Mouse (Mus musculus): ENCODE results near the gene Orc3. TPM values are rescaled to one million over a fixed set of nuclear protein-coding genes. Genes with fewer than 3 reads are reported as not detected.

Gene Orc3
- polyA plus RNA-seq (2012; ENCODE audit: insufficient read depth, insufficient read length, missing spikeins) = 45.3 and 46.0 TPM in 2 replicates

- peak within 1 kb of the TSS; percentile 99 for H3K4me3 ChIP-seq (ENCODE audit: insufficient read depth, low read depth, low read length)
- H3K4me1 ChIP-seq (ENCODE audit: control insufficient read depth, insufficient read depth, insufficient read length, low read length) = peaks cover 8% of the 10 kb centered on the region; the same call in 1 of the 2 replicates
- H3K27ac ChIP-seq (replicated peaks; ENCODE audit: low read depth, low read length) = peak within 1 kb of the TSS; percentile 87
Measured at GRCm38 (mm10) chr4:34614630-34615094, at the start of gene Orc3, which contains the start of gene Rars2. Orc3 (minus strand) TSS chr4:34614944. Rars2 (plus strand) TSS chr4:34614957.

- H3K4me3 ChIP-seq (ENCODE audit: insufficient read depth, low read depth, low read length) = no peak overlapping the region
- no peaks in the 10 kb centered on the region for H3K4me1 ChIP-seq (ENCODE audit: control insufficient read depth, insufficient read depth, insufficient read length, low read length)
- no peak overlapping the region for H3K27ac ChIP-seq (replicated peaks; ENCODE audit: low read depth, low read length)
Measured at GRCm38 (mm10) chr4:34661927-34662326, 47.2 kb upstream of the Orc3 start.

- Histone ChIP-seq H3K4me3 (ENCODE audit: insufficient read depth, low read depth, low read length) (no peak overlapping the region), H3K27ac (replicated peaks; ENCODE audit: low read depth, low read length) (no peak overlapping the region), H3K4me1 (ENCODE audit: control insufficient read depth, insufficient read depth, insufficient read length, low read length) (no peaks in the 10 kb centered on the region)
Measured at GRCm38 (mm10) chr4:34661514-34661913, 46.8 kb upstream of the Orc3 start.

- no peak overlapping the region for H3K4me3 ChIP-seq (ENCODE audit: insufficient read depth, low read depth, low read length)
- H3K4me1 ChIP-seq (ENCODE audit: control insufficient read depth, insufficient read depth, insufficient read length, low read length) = no peaks in the 10 kb centered on the region
- H3K27ac ChIP-seq (replicated peaks; ENCODE audit: low read depth, low read length) = no peak overlapping the region
Measured at GRCm38 (mm10) chr4:34659012-34659411, 44.3 kb upstream of the Orc3 start.

- H3K4me3 ChIP-seq (ENCODE audit: insufficient read depth, low read depth, low read length) = no peak overlapping the region
- H3K27ac ChIP-seq (replicated peaks; ENCODE audit: low read depth, low read length) = no peak overlapping the region
- H3K4me1 ChIP-seq (ENCODE audit: control insufficient read depth, insufficient read depth, insufficient read length, low read length) = no peaks in the 10 kb centered on the region
Measured at GRCm38 (mm10) chr4:34656101-34656500, 41.4 kb upstream of the Orc3 start.

GRCm38 (mm10) chr4:34653179-34653578, 38.4 kb upstream of the Orc3 start:
- H3K4me3 ChIP-seq (ENCODE audit: insufficient read depth, low read depth, low read length) = no peak overlapping the region
- H3K27ac ChIP-seq (replicated peaks; ENCODE audit: low read depth, low read length) = no peak overlapping the region
- H3K4me1 ChIP-seq (ENCODE audit: control insufficient read depth, insufficient read depth, insufficient read length, low read length) = no peaks in the 10 kb centered on the region

- no peak overlapping the region for H3K4me3 ChIP-seq (ENCODE audit: insufficient read depth, low read depth, low read length)
- H3K27ac ChIP-seq (replicated peaks; ENCODE audit: low read depth, low read length) = no peak overlapping the region
- H3K4me1 ChIP-seq (ENCODE audit: control insufficient read depth, insufficient read depth, insufficient read length, low read length) = no peaks in the 10 kb centered on the region
Measured at GRCm38 (mm10) chr4:34644779-34645178, 30.0 kb upstream of the Orc3 start.

GRCm38 (mm10) chr4:34640731-34641130, 26.0 kb upstream of the Orc3 start:
- Histone ChIP-seq H3K4me3 (ENCODE audit: insufficient read depth, low read depth, low read length) (no peak overlapping the region), H3K27ac (replicated peaks; ENCODE audit: low read depth, low read length) (no peak overlapping the region)

GRCm38 (mm10) chr4:34639745-34640364, 25.1 kb upstream of the Orc3 start:
- H3K4me3 ChIP-seq (ENCODE audit: insufficient read depth, low read depth, low read length) = no peak overlapping the region
- H3K27ac ChIP-seq (replicated peaks; ENCODE audit: low read depth, low read length) = no peak overlapping the region
- H3K4me1 ChIP-seq (ENCODE audit: control insufficient read depth, insufficient read depth, insufficient read length, low read length) = no peaks in the 10 kb centered on the region

More at GRCm38 (mm10) chr4:34640731-34641130, 26.0 kb upstream of the Orc3 start:
- H3K4me1 ChIP-seq (ENCODE audit: control insufficient read depth, insufficient read depth, insufficient read length, low read length) = no peaks in the 10 kb centered on the region

- Histone ChIP-seq H3K4me1 (ENCODE audit: control insufficient read depth, insufficient read depth, insufficient read length, low read length) (no peaks in the 10 kb centered on the region), H3K27ac (replicated peaks; ENCODE audit: low read depth, low read length) (no peak overlapping the region)
Measured at GRCm38 (mm10) chr4:34637851-34638250, 23.1 kb upstream of the Orc3 start.

GRCm38 (mm10) chr4:34637386-34637785, 22.6 kb upstream of the Orc3 start:
- Histone ChIP-seq H3K4me3 (ENCODE audit: insufficient read depth, low read depth, low read length) (no peak overlapping the region), H3K27ac (replicated peaks; ENCODE audit: low read depth, low read length) (no peak overlapping the region), H3K4me1 (ENCODE audit: control insufficient read depth, insufficient read depth, insufficient read length, low read length) (no peaks in the 10 kb centered on the region)

More at GRCm38 (mm10) chr4:34637851-34638250, 23.1 kb upstream of the Orc3 start:
- no peak overlapping the region for H3K4me3 ChIP-seq (ENCODE audit: insufficient read depth, low read depth, low read length)

- Histone ChIP-seq H3K27ac (replicated peaks; ENCODE audit: low read depth, low read length) (no peak overlapping the region), H3K4me3 (ENCODE audit: insufficient read depth, low read depth, low read length) (no peak overlapping the region), H3K4me1 (ENCODE audit: control insufficient read depth, insufficient read depth, insufficient read length, low read length) (no peaks in the 10 kb centered on the region)
Measured at GRCm38 (mm10) chr4:34636036-34636435, 21.3 kb upstream of the Orc3 start.

- Histone ChIP-seq H3K4me3 (ENCODE audit: insufficient read depth, low read depth, low read length) (no peak overlapping the region), H3K4me1 (ENCODE audit: control insufficient read depth, insufficient read depth, insufficient read length, low read length) (no peaks in the 10 kb centered on the region), H3K27ac (replicated peaks; ENCODE audit: low read depth, low read length) (no peak overlapping the region)
Measured at GRCm38 (mm10) chr4:34634129-34634528, 19.4 kb upstream of the Orc3 start.

- no peak overlapping the region for H3K4me3 ChIP-seq (ENCODE audit: insufficient read depth, low read depth, low read length)
- no peak overlapping the region for H3K27ac ChIP-seq (replicated peaks; ENCODE audit: low read depth, low read length)
- H3K4me1 ChIP-seq (ENCODE audit: control insufficient read depth, insufficient read depth, insufficient read length, low read length) = no peaks in the 10 kb centered on the region
Measured at GRCm38 (mm10) chr4:34629956-34630355, 15.2 kb upstream of the Orc3 start.

GRCm38 (mm10) chr4:34626401-34626800, 11.7 kb upstream of the Orc3 start:
- Histone ChIP-seq H3K27ac (replicated peaks; ENCODE audit: low read depth, low read length) (no peak overlapping the region), H3K4me1 (ENCODE audit: control insufficient read depth, insufficient read depth, insufficient read length, low read length) (no peaks in the 10 kb centered on the region), H3K4me3 (ENCODE audit: insufficient read depth, low read depth, low read length) (no peak overlapping the region)

- no peak overlapping the region for H3K27ac ChIP-seq (replicated peaks; ENCODE audit: low read depth, low read length)
- no peak overlapping the region for H3K4me3 ChIP-seq (ENCODE audit: insufficient read depth, low read depth, low read length)
- H3K4me1 ChIP-seq (ENCODE audit: control insufficient read depth, insufficient read depth, insufficient read length, low read length) = no peaks in the 10 kb centered on the region
Measured at GRCm38 (mm10) chr4:34625556-34625955, 10.8 kb upstream of the Orc3 start.

Measured in brown adipose tissue, adult 24 weeks (tissue).